Mouse (Mus musculus) hindbrain, embryonic 11.5 days (tissue): Measurements from ENCODE around the gene Olfr452. TPM values are rescaled to one million over a fixed set of nuclear protein-coding genes. Genes with fewer than 3 reads are reported as not detected.

ENCODE experiments used
- ATAC-seq: fragments of 200-750 bp; cut with Nextera tagmentation; 2 replicates; pipeline ENCODE4 v1.8.0; 2017; ENCODE audit warnings: mild to moderate bottlenecking, moderate TSS enrichment, moderate library complexity; ENCODE audit not compliant: low FRiP score
- DNase-seq: peaks from one replicate; pipeline ENCODE4 v3.0.0-alpha.2; 2015; ENCODE audit warnings: low spot score
- H3K27ac ChIP-seq: fragments of 300-500 bp; sonication (generic); 2 replicates; pipeline ENCODE4 v1.5.1; 2014; ENCODE audit warnings: mild to moderate bottlenecking, low read depth, low read length
- H3K27me3 ChIP-seq: fragments of 300-500 bp; sonication (generic); 2 replicates; pipeline ENCODE4 v1.6.1; 2014; ENCODE audit warnings: mild to moderate bottlenecking, low read length, moderate library complexity, mixed read lengths; ENCODE audit not compliant: control insufficient read depth, insufficient read depth
- H3K36me3 ChIP-seq: fragments of 300-500 bp; sonication (generic); 2 replicates; pipeline ENCODE4 v1.6.1; 2014; ENCODE audit warnings: mild to moderate bottlenecking, low read length, moderate library complexity, mixed read lengths; ENCODE audit not compliant: control insufficient read depth, insufficient read depth
- H3K4me1 ChIP-seq: fragments of 300-500 bp; sonication (generic); replicated peaks from 2 replicates; pipeline ENCODE4 v1.6.1; 2014; ENCODE audit warnings: low read length, mixed read lengths; ENCODE audit not compliant: control insufficient read depth, insufficient read depth
- H3K4me2 ChIP-seq: fragments of 300-500 bp; sonication (generic); replicated peaks from 2 replicates; pipeline ENCODE4 v1.6.1; 2014; ENCODE audit warnings: mild to moderate bottlenecking, low read depth, low read length
- H3K4me3 ChIP-seq: fragments of 300-500 bp; sonication (generic); 2 replicates; pipeline ENCODE4 v1.5.1; 2014; ENCODE audit warnings: low read depth, low read length
- H3K9ac ChIP-seq: fragments of 300-500 bp; sonication (generic); 2 replicates; pipeline ENCODE4 v1.6.1; 2014; ENCODE audit warnings: low read depth, low read length
- H3K9me3 ChIP-seq: fragments of 300-500 bp; sonication (generic); 2 replicates; pipeline ENCODE4 v1.6.1; 2016; ENCODE audit warnings: low read length; ENCODE audit not compliant: control insufficient read depth
- WGBS: fragments of 180-500 bp; shearing (Covaris S2); extraction: QIAGEN DNeasy Blood & Tissue Kit; methylation state at CpG from one replicate; pipeline ENCODE4 v1.1.7; 2014; 5-methylcytosine and 5-hydroxymethylcytosine counted together
- polyA plus RNA-seq: library from polyadenylated mRNA; unstranded; fragments of >200 nt; fragmentation: Nextera tagmentation; extraction: Ambion mirVana; gene quantifications from 2 replicates; pipeline ENCODE4 v1.2.1, GENCODE M21; 2014

Gene Olfr452
- polyA plus RNA-seq, 1 experiment from 2014 or later = not detected

DNA sequence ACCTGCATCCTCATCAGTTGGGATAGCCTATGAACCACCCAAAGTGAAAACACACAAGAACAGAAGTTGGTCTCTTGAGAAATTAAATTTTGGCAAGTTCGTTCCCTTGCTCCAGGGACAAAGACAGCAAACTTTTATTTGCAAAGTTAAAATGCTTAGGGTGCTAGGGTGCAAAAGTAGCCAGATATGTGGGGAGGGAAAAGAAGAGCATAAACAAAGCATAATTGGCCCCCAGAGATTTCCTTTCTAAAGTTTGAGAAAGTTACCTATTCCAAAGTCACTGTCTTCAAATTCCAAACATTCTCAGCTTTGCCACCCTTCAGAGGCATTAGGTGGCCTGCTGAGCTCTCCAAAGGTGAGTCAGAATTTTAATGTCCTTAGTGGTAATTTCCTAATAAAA, 26.7 kb downstream of the Olfr452 start, which contains the start of gene Olfr450:
Gene Olfr450, plus strand, starts transcription at position 301 of the 400 bp plus-strand sequence.
- Histone ChIP-seq H3K4me2 (no peak within 1 kb of the TSS), H3K4me1 (no peaks in the 10 kb centered on the region), H3K27me3 (no peaks in the 10 kb centered on the region), H3K27ac (no peak within 1 kb of the TSS), H3K4me3 (no peak within 1 kb of the TSS), H3K9ac (no peak within 1 kb of the TSS), H3K36me3 (no peaks in the 10 kb centered on the region), H3K9me3 (no peaks in the 10 kb centered on the region)
- 93% methylated on average over 1 of the region's 1 CpGs for WGBS
- no peak for ATAC-seq
- no peak for DNase-seq

GRCm38 (mm10) chr6:42834084-42834483, 49.2 kb downstream of the Olfr452 start, which contains the start of gene Olfr449:
Gene Olfr449, plus strand, starts transcription at chr6:42834384.
- Histone ChIP-seq H3K27ac (no peak within 1 kb of the TSS), H3K9me3 (no peaks in the 10 kb centered on the region), H3K4me2 (no peak within 1 kb of the TSS), H3K27me3 (no peaks in the 10 kb centered on the region), H3K36me3 (no peaks in the 10 kb centered on the region), H3K9ac (no peak within 1 kb of the TSS), H3K4me1 (no peaks in the 10 kb centered on the region), H3K4me3 (no peak within 1 kb of the TSS)
- DNase-seq = no peak
- ATAC-seq = no peak

Other genes with a start within 250 kb of the Olfr452 start
- gene Olfr455, start 237.5 kb upstream of the Olfr452 start, polyA plus RNA-seq = not detected in 2 replicates
- not detected in 2 replicates for gene Tcaf3, start 187.4 kb upstream of the Olfr452 start, polyA plus RNA-seq
- 2.1 and 2.6 TPM in 2 replicates for gene Tcaf2, start 139.8 kb upstream of the Olfr452 start, polyA plus RNA-seq
- gene Tcaf1, start 75.0 kb upstream of the Olfr452 start, polyA plus RNA-seq = 161 and 162 TPM in 2 replicates
- gene Olfr453, start 45.7 kb upstream of the Olfr452 start, polyA plus RNA-seq = not detected in 2 replicates
- gene Olfr38, start 28.7 kb upstream of the Olfr452 start, polyA plus RNA-seq = not detected in 2 replicates
- gene Olfr450, start 26.8 kb downstream of the Olfr452 start, polyA plus RNA-seq = not detected in 2 replicates
- not detected in 2 replicates for gene Olfr449, start 49.3 kb downstream of the Olfr452 start, polyA plus RNA-seq
- gene Olfr448, start 105.3 kb downstream of the Olfr452 start, polyA plus RNA-seq = not detected in 2 replicates
- not detected in 2 replicates for gene Olfr447, start 123.8 kb downstream of the Olfr452 start, polyA plus RNA-seq
- gene Olfr446, start 136.3 kb downstream of the Olfr452 start, polyA plus RNA-seq = not detected in 2 replicates
- not detected in 2 replicates for gene Olfr444, start 164.0 kb downstream of the Olfr452 start, polyA plus RNA-seq